Mouse (Mus musculus) neutrophil, adult 5-6 weeks (primary cell): ENCODE results near the gene Enox1. TPM values are rescaled to one million over a fixed set of nuclear protein-coding genes. Genes with fewer than 3 reads are reported as not detected.

Experiments used
- ATAC-seq: fragments of 151-379, 151-347 bp; 2 replicates; pipeline ENCODE4 v1.8.0; 2017; ENCODE audit warnings: mild to moderate bottlenecking, moderate TSS enrichment; ENCODE audit not compliant: insufficient number of reproducible peaks, poor library complexity, low FRiP score, severe bottlenecking; ENCODE audit errors: extremely low read depth
- total RNA-seq: library from RNA; stranded (forward); fragments of 200-1000 nt; gene quantifications from 2 replicates; pipeline ENCODE4 v1.2.3, GENCODE M21; 2017

Gene Enox1
- total RNA-seq, 1 experiment from 2014 or later, result not detected

DNA sequence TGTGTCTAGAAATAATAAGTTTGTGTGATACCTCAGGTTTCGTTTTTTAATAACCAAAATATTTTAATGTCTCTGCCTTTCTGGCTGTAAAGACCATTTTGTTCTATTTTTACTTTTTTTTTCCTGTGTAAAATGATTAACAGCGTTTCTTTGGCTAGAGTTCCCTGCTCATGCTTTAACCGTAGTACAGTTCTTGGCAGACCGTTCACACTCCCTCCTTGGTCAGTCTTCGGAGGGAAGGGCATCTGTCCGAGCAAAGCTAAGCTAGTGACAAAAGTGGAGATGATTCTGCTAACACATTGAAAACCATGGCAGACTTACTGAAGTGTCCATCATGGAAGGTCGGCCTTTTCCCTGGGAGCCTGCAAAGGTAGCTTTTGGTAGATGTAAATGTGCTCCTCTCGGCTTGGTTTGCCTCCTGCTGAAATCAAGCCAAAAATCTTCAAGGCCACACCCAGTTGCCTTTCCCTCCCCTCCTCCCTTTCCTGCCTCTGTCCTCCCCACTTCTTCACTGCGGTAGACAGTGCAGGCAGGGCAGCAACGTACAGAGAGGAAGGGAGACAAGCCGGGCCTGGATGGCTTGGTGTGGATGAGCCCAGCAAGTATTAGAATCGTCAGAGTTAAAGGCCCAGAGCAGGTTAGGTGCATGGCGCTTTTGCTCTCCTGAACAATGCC is 461.7 kb downstream of the Enox1 start:
- no peak for ATAC-seq

DNA sequence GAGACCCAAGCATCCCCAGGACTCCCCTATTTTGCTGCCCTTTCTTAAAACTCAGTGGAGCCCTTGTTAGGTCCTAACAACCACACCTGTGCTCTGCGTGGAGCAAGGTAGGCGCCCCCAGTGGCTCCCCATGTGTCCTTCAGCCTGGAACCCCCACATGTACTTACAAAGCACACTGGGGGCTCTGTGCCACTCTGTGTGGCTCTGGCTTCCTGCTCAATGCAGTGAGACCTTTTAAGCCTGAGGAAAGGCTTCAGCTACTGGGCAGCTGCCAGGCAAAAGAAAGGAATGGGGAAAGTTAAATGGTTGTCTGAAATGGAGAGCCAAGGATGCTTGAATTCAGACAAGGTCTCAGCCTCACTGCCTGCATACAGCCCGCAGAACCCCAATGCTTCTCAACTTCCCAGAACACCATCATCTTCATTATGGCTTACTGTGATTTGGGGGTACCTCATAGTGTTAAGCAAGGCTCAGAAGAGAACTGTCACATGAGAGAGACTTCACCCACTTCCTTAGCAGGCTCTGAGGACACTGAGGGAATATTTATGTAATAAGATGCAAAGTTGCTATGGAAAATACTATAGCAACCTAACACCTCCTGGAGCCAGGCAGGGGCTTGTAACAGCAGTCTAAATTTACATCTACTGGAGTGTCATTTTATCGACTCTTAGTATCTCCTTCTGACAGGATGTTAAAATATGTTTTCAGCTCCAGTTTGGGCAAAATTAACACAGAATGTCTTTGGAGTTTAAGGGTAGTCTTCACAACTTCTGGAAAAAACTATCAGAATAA is 465.1 kb downstream of the Enox1 start:
- ATAC-seq, result no peak

GRCm38 (mm10) chr14:77626557-77627507 is 470.3 kb downstream of the Enox1 start:
- no peak for ATAC-seq

DNA sequence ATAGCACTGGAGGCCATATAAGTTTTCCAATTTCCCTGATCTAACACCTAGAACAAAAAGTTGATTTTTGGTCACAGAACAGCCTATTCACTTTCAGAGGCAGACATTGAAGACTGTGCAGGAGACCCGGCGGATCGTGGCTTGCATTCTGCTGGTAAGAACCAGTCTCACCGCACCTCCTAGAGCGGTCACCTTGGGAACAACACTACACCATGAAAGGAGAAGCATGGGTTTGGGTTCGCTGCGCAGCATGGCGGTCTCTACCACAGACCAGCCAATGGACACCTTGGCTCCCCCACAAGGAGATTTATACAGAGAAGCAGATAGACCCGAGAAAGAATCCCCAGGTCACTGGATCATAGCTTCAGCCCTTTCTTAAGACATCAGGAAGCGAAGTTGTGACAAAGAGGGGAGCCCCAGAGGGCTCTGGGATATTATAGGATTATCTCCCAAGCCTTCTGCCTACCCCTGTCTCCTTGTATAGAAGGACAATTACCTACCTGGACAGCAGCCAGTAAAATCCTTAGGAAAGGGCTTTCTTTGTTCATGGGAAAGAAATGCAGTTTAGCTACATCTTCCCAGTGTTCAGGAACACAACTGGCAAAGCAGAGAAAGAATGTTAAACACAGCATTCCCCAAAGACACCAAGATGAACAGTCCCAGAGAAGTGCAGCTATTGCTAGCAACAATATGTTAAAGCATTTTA is 476.1 kb downstream of the Enox1 start:
- ATAC-seq, result no peak

DNA sequence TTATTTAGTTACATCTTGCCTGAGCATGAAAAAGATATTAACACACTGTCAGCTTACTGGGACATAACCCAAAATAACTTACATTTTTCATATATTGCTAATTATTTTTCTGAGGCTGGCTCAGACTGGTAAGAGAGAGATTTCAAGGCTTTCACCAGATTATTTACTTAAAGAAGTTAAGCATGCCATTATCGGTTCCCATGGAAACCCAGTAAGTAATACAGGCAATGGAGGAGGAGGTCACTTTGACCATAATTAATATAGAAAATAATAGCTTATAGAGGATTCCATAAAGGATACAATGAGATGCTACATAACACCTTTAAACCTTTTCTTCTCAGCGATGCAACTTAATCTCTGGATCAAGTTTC is 476.6 kb downstream of the Enox1 start:
- no peak for ATAC-seq

GRCm38 (mm10) chr14:77636931-77637330 is 480.4 kb downstream of the Enox1 start:
- ATAC-seq, result no peak

GRCm38 (mm10) chr14:77638148-77638547 is 481.6 kb downstream of the Enox1 start:
- ATAC-seq, result no peak

- ATAC-seq, result no peak
These were observed 482.1 kb downstream of the Enox1 start for GRCm38 (mm10) chr14:77638616-77639015.

DNA sequence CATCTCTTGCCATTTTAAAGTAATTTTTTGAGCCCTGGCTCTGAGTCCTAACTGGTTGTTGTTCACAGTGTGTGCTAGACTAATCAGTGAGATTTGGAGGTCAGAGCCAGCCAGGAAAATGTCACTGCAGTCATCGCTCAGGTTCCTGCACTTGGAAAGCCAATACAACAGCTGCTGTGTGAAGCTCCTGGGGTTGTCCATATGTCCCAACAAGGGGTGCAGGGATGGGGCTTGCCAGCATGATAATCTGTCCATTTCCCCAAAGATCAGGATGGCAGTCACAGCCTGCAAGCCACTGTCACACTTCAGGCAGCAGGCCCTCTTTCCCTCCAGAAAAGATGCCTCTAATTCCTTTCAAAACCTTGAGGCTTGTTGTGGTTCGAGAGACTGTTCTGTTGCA is 483.0 kb downstream of the Enox1 start:
- ATAC-seq, result no peak

DNA sequence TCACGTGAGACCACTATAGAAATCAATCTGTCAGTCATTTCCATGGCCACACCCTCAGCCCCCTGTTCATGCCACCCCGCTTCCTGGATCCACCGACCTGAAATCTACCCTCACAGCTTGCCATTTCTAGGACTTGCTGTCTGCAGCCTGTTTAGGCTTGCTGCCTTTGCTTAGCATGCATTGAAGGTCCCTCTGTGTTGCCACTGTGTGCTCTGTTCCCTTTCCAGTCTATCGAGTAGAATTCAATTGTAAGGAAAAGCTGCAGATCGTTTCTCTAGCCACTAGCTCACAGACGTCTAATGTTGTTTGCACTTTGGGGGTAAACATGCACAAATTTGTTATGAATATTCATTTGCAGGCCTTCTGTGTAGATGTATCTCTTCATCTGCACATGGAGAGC is 485.8 kb downstream of the Enox1 start:
- no peak for ATAC-seq

DNA sequence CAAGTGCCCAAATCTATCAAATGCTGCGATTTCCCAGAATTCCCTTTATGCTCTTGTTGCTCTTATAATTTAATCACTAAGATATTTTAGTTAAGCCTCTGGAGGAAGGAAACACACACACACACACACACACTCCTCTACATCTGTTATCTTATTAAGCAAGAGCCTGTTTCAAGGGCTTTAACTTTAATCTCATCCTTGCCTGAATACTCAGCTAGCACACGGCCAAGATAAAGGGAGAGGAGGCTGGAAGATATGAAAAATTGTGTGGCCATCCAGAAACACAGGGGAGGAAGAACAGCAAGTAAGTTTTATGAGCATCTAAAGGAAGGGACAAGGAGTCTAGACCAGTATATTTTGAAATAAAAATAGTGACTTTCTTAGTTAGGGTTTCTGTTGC is 489.6 kb downstream of the Enox1 start:
- ATAC-seq, result no peak

DNA sequence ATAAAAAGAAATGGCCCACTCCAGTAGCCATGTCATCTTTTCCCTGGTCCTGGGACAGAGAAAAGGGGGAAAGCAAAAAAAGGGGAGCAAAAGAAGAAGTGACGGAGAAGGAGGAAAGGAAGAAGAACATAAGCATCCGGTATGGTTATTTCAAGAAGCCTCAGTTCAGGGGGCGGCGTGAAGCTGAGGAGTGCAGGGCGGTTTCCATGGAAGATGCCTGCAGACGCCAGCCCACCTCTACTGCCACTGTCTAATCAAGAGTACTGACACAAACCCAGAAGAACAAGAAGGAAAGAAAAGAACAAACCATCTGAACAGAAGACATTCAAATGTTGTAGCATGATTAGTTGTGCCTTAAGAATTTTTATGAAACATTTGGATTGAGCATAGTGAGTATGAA is 490.5 kb downstream of the Enox1 start:
- no peak for ATAC-seq

- no peak for ATAC-seq
These were observed 491.7 kb downstream of the Enox1 start for GRCm38 (mm10) chr14:77648305-77648704.

DNA sequence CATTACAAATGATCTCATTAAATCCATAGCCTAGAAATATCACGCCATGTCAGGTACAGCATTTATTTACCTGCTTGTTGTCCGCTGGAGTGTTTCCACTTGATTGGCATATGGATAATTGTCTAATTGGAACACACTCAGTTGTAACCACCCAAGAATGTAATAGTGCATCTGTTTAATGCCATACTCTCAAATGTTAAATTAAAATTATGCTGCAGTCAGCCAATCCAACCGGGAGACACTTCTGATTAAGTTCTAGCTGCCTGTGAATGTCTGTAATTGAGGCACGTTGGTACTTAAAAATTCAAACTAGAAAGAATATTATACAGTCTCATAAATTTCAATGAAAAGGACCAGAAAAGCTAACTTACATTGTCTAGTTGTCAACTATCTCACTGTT is 502.2 kb downstream of the Enox1 start:
- no peak for ATAC-seq

DNA sequence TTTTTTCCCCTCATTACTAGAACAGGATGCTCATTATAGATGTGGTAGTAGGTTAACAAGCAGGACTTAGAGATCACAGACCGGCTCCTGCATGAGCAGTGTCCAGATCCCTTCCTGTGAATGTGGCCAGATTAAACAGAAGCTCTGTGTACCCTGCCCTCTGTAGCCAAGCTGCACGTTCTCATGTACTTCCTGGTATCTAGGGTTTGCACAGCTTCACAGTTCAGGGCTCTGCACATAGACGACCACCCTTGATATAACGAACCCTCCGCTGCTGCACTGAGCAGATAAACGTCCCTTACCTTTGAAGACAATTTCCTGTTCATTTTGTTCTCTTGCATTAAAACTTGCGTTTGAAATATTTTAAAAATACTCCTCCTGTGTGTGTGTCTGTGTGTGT is 505.7 kb downstream of the Enox1 start:
- ATAC-seq, result no peak

- no peak for ATAC-seq
These were observed 506.4 kb downstream of the Enox1 start for GRCm38 (mm10) chr14:77662994-77663393.

DNA sequence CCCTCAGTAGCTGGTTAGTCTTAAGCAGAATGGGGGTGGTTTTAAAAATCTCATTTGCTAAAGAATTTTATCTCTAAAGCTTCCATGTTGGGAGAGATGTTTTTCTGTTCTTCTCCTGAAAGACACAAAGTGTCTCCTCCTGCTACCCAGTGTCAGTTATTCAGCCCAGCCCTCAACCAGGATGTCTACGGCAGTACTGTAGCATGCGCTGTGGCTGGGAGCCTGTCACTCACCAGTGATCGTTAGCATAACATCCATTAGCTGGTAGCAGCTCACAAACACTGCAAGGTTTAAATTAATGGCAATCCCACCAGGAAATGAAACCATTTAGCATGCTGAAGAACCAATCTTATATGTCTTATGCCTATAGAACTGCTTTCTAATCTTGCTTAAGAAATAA is 511.5 kb downstream of the Enox1 start:
- ATAC-seq, result no peak

- ATAC-seq, result no peak
These were observed 512.9 kb downstream of the Enox1 start for GRCm38 (mm10) chr14:77669494-77669893.

DNA sequence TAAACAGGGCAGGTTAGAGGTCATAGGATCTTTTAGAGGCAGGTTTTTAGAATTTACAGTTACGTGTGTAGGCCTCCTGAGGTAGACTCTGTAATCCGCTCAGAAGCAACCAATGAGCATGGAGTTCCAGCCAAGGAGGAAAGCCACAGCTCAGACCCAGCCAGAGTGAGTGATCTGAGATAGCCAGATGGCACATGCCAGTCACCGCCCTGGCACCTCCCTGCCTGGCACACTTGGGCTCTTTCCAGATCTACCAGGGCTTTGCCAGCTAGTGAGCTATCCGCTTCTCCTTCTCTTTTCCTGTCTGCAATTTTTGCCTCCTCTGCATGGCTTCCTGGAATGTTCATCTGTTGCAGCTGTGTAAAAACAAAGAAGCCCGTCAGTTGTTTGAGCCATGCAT is 514.4 kb downstream of the Enox1 start:
- ATAC-seq, result no peak
